Mouse (Mus musculus) hindbrain, postnatal 0 days (tissue): Measurements from ENCODE around the gene Chst1. TPM values are rescaled to one million over a fixed set of nuclear protein-coding genes. Genes with fewer than 3 reads are reported as not detected.
A peak's percentile ranks its signal among the peaks of the same experiment; 100 is the strongest.

Experiments
- ATAC-seq: fragments of 200-750 bp; cut with Nextera tagmentation; 2 replicates; pipeline ENCODE4 v1.8.0; 2017; ENCODE audit warnings: mild to moderate bottlenecking, moderate TSS enrichment, moderate library complexity
- DNase-seq: peaks from one replicate; pipeline ENCODE4 v3.0.0-alpha.2; 2015; ENCODE audit warnings: low spot score
- H3K27ac ChIP-seq: fragments of 300-500 bp; sonication (generic); 2 replicates; pipeline ENCODE4 v1.5.1; 2014; ENCODE audit warnings: mild to moderate bottlenecking
- H3K27me3 ChIP-seq: fragments of 300-500 bp; sonication (generic); 2 replicates; pipeline ENCODE4 v1.6.1; 2014; ENCODE audit warnings: low read length, mixed read lengths; ENCODE audit not compliant: insufficient read depth
- H3K36me3 ChIP-seq: fragments of 300-500 bp; sonication (generic); 2 replicates; pipeline ENCODE4 v1.6.1; 2014; ENCODE audit warnings: low read length, mixed read lengths; ENCODE audit not compliant: insufficient read depth
- H3K4me1 ChIP-seq: fragments of 300-500 bp; sonication (generic); 2 replicates; pipeline ENCODE4 v1.6.1; 2014; ENCODE audit warnings: antibody characterized with exemption, low read length, mixed read lengths; ENCODE audit not compliant: insufficient read depth
- H3K4me2 ChIP-seq: fragments of 300-500 bp; sonication (generic); 2 replicates; pipeline ENCODE4 v1.6.1; 2014; ENCODE audit warnings: low read depth, mild to moderate bottlenecking, low read length, moderate library complexity, mixed read lengths
- H3K4me3 ChIP-seq: fragments of 300-500 bp; sonication (generic); 2 replicates; pipeline ENCODE4 v1.5.1; 2014; ENCODE audit warnings: low read length
- H3K9ac ChIP-seq: fragments of 300-500 bp; sonication (generic); replicated peaks from 2 replicates; pipeline ENCODE4 v1.6.1; 2014; ENCODE audit warnings: mild to moderate bottlenecking, low read length, moderate library complexity, mixed read lengths
- H3K9me3 ChIP-seq: fragments of 300-500 bp; sonication (generic); 2 replicates; pipeline ENCODE4 v1.6.1; 2016; ENCODE audit warnings: low read length, mixed read lengths
- CTCF ChIP-seq: IDR thresholded peaks from 2 replicates; pipeline ENCODE4 v1.5.1; 2016; ENCODE audit warnings: antibody characterized with exemption, control low read depth, low read depth
- WGBS: fragments of 180-500 bp; shearing (Covaris S2); extraction: QIAGEN DNeasy Blood & Tissue Kit; methylation state at CpG from one replicate; pipeline ENCODE4 v1.1.7; 2014; 5-methylcytosine and 5-hydroxymethylcytosine counted together
- microRNA-seq, 2 experiments: library from miRNA; unstranded; fragments of <30 nt; microRNA quantifications; one replicate each; pipeline ENCODE4; 2016
- polyA plus RNA-seq: library from polyadenylated mRNA; unstranded; fragments of >200 nt; fragmentation: Nextera tagmentation; extraction: Ambion mirVana; gene quantifications from 2 replicates; pipeline ENCODE4 v1.2.1, GENCODE M21; 2015
- total RNA-seq: library from RNA; depleted of rRNA; stranded (reverse); fragments of >200 nt; gene quantifications from 2 replicates; pipeline ENCODE4 v1.2.3, GENCODE M21; 2014; rRNA removed

Chst1 gene
- total and polyA plus RNA-seq, 2 experiments from 2014 or later = 24.4 to 49.2 TPM

DNA sequence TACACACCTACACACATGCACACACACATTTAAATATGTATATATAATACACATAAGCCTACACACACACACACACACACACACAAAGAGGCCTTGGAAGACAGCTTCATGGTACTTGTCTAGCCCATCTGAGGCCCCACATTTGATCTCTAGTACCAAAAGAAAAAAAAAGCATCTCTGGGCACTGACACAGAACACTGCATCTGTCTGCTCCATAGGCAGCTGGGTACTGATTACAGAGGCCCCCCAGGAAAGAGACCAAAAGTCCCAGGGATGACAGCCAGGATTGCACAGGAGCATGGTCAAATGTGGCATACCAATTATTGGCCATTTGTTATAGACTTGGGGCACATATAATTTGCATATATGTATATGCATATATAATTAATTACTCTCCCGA is 50.9 kb downstream of the Chst1 start:
- Histone ChIP-seq H3K27me3 (no peaks in the 10 kb centered on the region), H3K9me3 (no peaks in the 10 kb centered on the region), H3K4me3 (no peak overlapping the region), H3K27ac (no peak overlapping the region), H3K4me1 (peaks cover 4% of the 10 kb centered on the region; the same call in 1 of the 2 replicates), H3K36me3 (no peaks in the 10 kb centered on the region), H3K9ac (no peak overlapping the region), H3K4me2 (no peak overlapping the region)
- 0 out of 2 replicates have a peak, but pooled peaks have one; percentile 10 for ATAC-seq
- TF ChIP-seq CTCF = no peak
- DNase-seq = no peak
- 39% methylated on average over 1 of the region's 1 CpGs for WGBS

DNA sequence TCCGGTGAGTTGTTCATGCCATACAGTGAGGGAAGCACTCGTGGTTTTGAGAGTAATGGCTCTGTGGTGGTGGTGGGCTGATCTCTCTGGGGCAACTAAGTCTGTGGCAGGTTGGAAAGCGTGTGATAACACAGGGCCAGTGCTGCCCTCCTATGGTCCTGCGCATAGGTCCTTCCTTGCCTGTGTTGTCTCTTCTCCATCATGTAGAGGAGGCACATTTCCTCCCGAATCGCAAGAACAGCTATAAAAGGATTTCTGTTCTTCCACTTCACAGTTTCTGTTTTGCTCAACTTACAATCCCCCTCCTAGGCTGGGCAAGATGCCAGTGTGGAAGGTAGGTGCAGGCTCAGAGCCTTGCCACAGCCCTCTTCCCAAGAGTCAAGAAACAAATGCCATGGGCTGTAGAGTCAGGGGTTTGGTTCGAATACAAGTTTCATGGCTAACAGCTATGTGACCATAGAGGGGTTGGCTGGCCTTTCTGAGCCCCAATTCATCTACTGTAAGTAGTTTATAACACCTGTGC is 51.8 kb downstream of the Chst1 start:
- DNase-seq (no peak), ATAC-seq (no peak)
- H3K4me2 ChIP-seq = no peak overlapping the region
- H3K9me3 ChIP-seq = no peaks in the 10 kb centered on the region
- H3K9ac ChIP-seq = no peak overlapping the region
- no peak for TF ChIP-seq CTCF
- H3K27me3 ChIP-seq = no peaks in the 10 kb centered on the region
- H3K36me3 ChIP-seq = no peaks in the 10 kb centered on the region
- H3K27ac ChIP-seq = no peak overlapping the region
- H3K4me3 ChIP-seq = no peak overlapping the region
- H3K4me1 ChIP-seq = no peaks in the 10 kb centered on the region
- 81% methylated on average over 7 of the region's 7 CpGs for WGBS

DNA sequence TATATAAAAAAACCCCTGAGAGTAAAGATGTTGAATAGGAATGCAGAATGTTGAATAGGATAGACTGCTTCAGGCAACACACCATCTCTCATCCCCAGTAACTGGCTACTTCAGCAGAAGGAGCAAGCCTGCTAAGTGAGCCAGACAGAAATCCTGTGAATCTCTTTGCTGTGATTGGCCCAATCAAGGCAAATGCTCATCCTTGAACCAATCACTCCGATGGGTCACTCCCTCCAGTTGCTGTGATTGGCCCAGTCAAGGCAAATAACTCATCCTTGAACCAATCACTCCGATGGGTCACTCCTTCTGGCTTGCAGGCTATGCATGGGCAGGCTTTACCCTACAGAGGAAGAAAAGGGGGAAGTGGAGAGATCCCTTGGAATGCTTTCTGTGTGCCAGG is 57.7 kb downstream of the Chst1 start:
- H3K4me3 ChIP-seq = no peak overlapping the region
- no peak overlapping the region for H3K27ac ChIP-seq
- ATAC-seq (0 out of 2 replicates have a peak, but pooled peaks have one; percentile 27), DNase-seq (peak; percentile 8)
- 77% methylated on average over 2 of the region's 2 CpGs for WGBS
- H3K9ac ChIP-seq = no peak overlapping the region
- TF ChIP-seq CTCF = no peak
- no peak overlapping the region for H3K4me2 ChIP-seq
- H3K27me3 ChIP-seq = no peaks in the 10 kb centered on the region
- no peaks in the 10 kb centered on the region for H3K9me3 ChIP-seq
- no peaks in the 10 kb centered on the region for H3K4me1 ChIP-seq
- no peaks in the 10 kb centered on the region for H3K36me3 ChIP-seq

DNA sequence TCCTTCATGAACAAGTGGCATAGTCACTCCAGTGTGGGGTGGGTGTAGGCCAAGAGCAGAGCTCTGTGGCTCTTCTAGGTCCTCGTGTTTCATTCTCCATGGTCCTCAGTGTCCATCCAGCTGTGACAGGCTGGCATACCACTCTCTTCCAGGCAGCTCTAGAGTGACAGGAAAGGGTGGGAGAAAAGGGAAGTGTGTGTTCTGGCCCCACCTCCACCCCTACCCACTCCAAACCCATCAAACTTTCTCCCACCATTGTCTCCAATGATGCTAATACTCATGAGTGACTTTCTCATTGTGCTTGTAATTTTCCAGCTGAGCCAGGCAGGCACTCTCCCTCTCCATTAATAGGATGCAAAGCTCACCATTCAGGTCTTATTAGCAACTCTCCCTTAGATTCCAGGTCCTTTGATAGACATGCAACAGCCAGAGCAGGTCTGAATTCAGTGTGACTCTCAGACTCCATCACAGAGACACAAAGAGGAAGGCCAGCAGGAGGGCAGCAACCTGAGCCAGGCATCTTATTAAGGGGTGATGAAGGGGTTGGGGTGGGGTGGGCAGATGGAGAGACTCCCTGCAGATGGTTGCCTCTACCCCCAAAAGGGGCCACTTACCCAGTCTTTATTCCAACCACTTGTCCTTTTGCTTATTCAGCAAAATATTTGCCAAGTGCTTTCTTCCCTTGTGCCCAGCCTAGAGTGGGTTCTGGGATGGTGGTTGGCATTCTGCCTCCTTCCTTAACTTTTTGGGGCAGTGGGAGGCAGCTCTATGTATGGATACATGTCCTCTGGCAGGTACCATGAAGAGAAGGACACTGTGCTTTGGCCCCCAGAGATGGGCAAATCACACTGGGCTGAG is 59.0 kb downstream of the Chst1 start:
- WGBS = 38% methylated on average over 1 of the region's 1 CpGs
- no peak for TF ChIP-seq CTCF
- ATAC-seq = no peak

DNA sequence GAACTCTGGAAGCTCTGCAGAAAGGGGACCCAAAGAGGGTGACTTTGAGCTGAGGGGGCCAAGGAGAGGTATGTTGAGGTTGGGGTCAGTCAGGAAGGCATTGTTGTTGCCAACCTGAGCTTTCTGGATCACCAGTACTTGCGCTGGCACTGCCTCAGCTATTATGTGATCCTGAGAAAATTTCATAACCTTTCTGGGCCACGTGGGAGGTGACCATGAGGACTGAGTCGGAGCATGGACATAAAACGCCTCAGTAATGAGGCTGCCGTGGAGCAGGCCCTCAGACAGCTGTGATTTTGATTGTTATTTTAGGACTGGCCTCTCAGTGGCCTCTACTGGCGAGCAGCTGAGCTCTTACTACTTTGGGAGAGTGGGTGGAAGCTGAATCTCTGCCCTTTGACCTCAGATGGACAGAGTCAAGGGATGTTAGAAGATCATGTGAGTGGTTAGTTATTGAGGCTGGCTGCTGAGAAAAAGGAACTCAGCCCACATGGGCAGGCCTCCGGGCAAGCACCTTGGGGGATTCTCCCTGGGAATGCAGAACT is 60.1 kb downstream of the Chst1 start:
- H3K27me3 ChIP-seq = no peaks in the 10 kb centered on the region
- TF ChIP-seq CTCF = no peak
- H3K4me2 ChIP-seq = no peak overlapping the region
- DNase-seq (no peak), ATAC-seq (no peak)
- no peak overlapping the region for H3K27ac ChIP-seq
- WGBS = 79% methylated on average over 7 of the region's 7 CpGs
- no peaks in the 10 kb centered on the region for H3K36me3 ChIP-seq
- no peaks in the 10 kb centered on the region for H3K9me3 ChIP-seq
- no peak overlapping the region for H3K9ac ChIP-seq
- H3K4me3 ChIP-seq = no peak overlapping the region
- no peaks in the 10 kb centered on the region for H3K4me1 ChIP-seq

More for the DNA sequence above, 59.0 kb downstream of the Chst1 start:
- Histone ChIP-seq H3K4me1 (no peaks in the 10 kb centered on the region), H3K36me3 (no peaks in the 10 kb centered on the region), H3K4me2 (no peak overlapping the region), H3K4me3 (no peak overlapping the region), H3K27me3 (no peaks in the 10 kb centered on the region), H3K9me3 (no peaks in the 10 kb centered on the region), H3K9ac (no peak overlapping the region), H3K27ac (no peak overlapping the region)
- no peak for DNase-seq

DNA sequence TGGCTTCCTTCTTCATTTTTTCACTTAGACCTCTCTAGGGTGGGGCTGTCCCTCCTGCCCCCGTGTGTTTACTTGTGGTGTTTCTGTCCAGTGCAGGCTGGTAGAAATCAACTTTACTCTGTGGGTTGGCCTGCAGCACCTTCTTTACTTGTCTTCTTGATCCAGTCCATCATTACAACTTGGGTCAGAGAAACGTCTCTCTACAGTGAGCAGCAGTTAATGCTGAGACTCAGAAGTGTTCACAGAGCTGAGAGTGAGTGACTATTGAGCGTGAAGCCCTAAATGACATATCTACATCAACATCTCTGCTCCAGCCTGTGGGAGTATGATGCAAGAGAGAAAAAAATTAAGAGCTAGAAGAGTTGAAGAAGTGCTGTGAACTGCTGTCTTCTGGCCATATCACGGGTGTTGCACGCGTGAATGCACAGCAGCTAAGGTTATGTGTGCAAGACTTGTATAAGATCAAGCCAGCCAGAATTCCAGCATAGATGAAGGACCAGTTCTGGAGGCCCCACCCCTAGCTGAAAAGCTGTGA is 63.1 kb downstream of the Chst1 start:
- ATAC-seq (no peak), DNase-seq (no peak)
- Histone ChIP-seq H3K4me3 (no peak overlapping the region), H3K9ac (no peak overlapping the region), H3K27ac (no peak overlapping the region), H3K36me3 (no peaks in the 10 kb centered on the region), H3K4me1 (no peaks in the 10 kb centered on the region), H3K4me2 (no peak overlapping the region), H3K9me3 (no peaks in the 10 kb centered on the region), H3K27me3 (no peaks in the 10 kb centered on the region)
- WGBS = 91% methylated on average over 6 of the region's 6 CpGs
- no peak for TF ChIP-seq CTCF

Small RNA genes lying within 50 kb of the gene (microRNA-seq; reads per million reads assigned to microRNA genes)
- 0 reads per million in 2 experiments for gene Mir7221
- 0 reads per million in 2 experiments for gene Mir7222

Other genes starting within 250 kb of the Chst1 start
- gene Pex16, start 225.0 kb upstream of the Chst1 start, total RNA-seq = 27.8 and 35.2 TPM in 2 replicates
- 44.3 and 48.6 TPM in 2 replicates for gene Pex16, start 225.0 kb upstream of the Chst1 start, polyA plus RNA-seq
- 0.11 and 0.16 TPM in 2 replicates for gene Large2, start 224.8 kb upstream of the Chst1 start, total RNA-seq
- 1.8 and 2.1 TPM in 2 replicates for gene Large2, start 224.8 kb upstream of the Chst1 start, polyA plus RNA-seq
- gene 1700029I15Rik, start 217.2 kb upstream of the Chst1 start, total RNA-seq = 1.6 and 1.8 TPM in 2 replicates
- 4.0 and 4.9 TPM in 2 replicates for gene 1700029I15Rik, start 217.2 kb upstream of the Chst1 start, polyA plus RNA-seq
- gene Mapk8ip1, start 198.4 kb upstream of the Chst1 start, total RNA-seq = 361 and 373 TPM in 2 replicates
- 177 and 182 TPM in 2 replicates for gene Mapk8ip1, start 198.4 kb upstream of the Chst1 start, polyA plus RNA-seq
- 43.8 and 45.5 TPM in 2 replicates for gene Cry2, start 165.7 kb upstream of the Chst1 start, total RNA-seq
- gene Cry2, start 165.7 kb upstream of the Chst1 start, polyA plus RNA-seq = 50.6 and 52.0 TPM in 2 replicates
- 11.0 and 12.7 TPM in 2 replicates for gene Slc35c1, start 139.2 kb upstream of the Chst1 start, total RNA-seq
- gene Slc35c1, start 139.2 kb upstream of the Chst1 start, polyA plus RNA-seq = 12.7 and 16.4 TPM in 2 replicates